Mouse (Mus musculus) cerebellum, adult 9-11 months (tissue): Measurements from ENCODE around the gene Npr1.
A peak's percentile ranks its signal among the peaks of the same experiment; 100 is the strongest.

Experiments used
- DNase-seq: peaks from one replicate; pipeline ENCODE4 v3.0.0; 2022

The Npr1 gene

DNA sequence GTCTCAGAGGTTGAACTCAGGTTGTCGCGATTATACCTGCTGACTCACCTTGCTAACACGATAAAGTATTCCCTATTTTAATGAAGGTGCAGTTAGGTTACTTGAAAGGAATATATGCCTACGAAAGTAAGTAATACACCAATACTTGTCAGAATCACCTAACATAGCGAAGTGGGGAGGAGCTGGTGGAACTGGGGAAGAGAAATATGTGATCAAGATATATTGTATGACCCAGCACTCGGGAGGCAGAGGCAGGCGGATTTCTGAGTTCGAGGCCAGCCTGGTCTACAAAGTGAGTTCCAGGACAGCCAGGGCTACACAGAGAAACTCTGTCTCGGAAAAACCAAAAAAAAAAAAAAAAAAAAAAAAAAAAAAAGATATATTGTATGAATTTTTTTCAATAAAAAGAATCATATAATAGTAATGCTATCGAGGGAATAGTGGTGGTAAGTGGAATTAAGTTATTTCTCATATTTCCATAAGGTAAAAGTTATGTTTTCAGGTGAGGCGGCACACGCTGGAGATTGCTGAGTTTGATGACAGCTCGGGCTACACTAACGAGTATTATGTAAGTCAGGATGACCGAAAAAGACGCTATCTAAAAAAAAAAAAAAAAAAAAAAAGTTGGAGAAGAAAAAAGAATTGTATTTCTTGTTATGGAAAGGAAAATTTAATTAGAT is 9.6 kb upstream of the Npr1 start:
- DNase-seq, result peak; percentile 59

- no peak for DNase-seq
Measured at GRCm38 (mm10) chr3:90472213-90472612, 6.5 kb upstream of the Npr1 start.

- DNase-seq, result no peak
Measured at GRCm38 (mm10) chr3:90467618-90468300, 2.1 kb upstream of the Npr1 start.

DNA sequence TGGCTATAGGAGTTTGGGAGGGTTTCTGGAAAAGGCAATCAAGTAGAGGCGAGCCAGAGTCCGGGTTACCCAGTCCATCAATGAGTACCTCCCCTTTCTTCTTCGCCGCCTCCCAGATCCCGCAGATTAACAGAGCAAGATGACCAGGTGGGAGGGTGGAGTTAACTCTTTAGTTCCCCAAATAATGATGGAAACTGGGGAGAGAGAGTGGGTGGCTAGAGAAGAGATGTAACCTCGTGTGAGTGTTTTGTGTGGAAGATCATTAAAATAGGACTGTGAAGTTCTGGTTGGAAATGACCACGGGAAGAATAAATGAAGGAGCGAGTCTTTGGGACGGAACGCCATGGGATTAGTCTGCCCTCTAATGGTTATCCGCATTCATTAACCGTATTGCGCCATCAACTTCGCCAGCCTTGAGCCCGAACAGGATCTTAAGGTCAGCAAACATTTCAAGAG is 673 bp upstream of the Npr1 start:
- peak; percentile 63 for DNase-seq

DNA sequence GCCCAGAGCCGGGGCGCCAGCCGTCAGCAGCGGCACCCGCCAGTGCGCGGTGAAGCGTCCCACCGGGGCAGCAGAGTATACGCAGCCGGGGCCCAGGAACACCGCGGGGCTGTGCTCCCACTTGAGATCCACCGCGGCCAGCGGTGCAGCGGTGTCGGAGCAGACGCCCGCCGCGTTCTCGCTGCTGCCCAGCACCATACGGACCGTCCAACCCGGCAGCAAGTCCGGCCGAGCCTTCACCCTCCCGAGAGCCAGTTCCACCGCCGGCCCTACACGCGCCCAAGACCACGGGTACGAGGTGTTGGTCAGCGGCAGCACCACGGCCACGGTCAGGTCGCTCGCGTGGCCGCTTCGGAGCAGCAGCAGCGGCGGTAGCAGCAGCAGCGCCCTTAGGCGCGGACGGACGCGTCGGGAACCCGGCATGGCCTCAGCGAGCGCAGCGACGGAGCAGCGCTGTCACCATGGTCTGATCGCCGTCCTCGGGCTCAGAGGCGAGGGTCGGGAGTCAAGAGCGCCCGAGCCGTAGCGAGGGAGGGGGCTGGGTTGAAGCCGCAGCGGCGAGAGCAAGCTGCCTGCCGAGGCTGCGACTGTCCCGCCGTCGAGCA is 483 bp downstream of the Npr1 start:
- DNase-seq, result no peak

GRCm38 (mm10) chr3:90464552-90465080 is 1.1 kb downstream of the Npr1 start:
- DNase-seq, result no peak

DNA sequence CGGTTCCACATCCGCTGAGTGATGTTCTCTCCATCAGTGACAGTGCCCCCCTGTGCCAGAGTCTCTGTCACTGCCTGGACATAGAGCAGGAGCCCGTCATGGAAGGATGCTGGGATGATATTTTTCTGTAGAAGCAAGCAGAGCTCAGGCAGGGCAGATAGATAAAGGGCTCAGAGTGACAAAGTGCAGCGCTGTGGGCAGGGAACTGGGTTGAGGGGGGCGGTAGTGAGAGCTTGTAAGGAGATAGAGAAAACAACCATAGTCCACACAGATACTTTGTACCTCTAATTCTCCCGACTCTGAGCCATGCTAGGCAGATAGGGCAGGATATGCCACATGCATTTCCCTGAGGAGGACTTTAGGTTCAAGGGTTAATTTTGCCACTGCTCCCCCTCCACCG is 3.1 kb downstream of the Npr1 start:
- no peak for DNase-seq

DNA sequence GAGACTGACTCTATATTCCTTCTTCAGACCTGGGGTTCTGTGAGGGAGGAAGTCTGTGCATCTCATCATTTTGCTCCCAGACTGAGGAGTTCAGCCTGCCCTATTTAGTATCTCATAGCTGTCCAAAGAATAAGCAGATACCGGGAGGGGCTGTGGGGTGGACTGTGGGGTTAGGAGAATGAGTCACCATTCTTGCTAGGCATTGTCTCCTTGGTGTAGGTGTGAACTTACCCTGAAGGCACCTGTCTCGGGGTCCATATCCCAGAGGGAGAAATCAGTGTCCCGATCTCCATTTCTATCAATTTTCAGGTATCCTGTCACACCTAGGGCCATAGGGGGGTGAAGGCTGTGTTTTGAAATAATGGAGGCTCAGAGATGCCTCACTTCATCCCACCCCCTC is 3.7 kb downstream of the Npr1 start:
- no peak for DNase-seq

DNA sequence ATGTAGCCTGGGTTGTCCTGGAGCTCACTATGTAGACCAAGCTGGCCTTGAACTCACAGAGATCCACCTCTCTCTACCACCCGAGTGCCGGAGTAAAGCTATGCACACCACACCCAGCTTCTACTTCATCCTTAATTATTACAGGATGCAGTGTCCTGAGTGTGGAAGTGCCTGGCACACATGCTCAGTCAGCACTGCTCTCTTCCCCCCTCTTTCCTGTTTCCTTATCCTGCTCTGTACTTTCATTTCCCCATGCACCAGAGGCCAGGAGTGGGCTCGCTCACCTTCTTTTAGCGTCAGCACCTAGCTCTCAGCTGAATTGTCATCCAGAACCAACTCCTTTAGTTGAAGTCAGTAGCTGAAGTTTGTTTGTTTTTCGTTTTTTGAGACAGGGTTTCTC is 5.4 kb downstream of the Npr1 start:
- DNase-seq, result no peak

DNA sequence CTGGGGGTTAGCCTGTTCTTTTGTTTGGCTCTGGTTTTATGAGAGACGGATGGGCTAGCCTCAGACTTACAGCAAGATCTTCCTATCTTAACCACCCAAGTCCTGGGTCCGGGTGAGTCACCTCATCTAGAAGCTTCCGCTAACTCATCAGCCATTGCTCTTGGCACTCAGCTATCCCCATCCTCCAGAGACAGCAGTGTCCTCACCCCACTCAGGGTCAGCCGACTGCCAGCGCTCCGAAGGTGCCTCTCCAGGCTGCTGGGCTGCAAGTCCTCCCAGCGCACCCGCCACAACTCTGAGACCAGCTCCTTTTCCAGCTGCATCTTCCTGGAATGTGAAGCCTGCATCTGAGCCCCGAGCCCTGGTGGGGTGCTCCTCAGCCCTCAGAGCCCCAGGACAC is 5.9 kb downstream of the Npr1 start:
- no peak for DNase-seq

DNA sequence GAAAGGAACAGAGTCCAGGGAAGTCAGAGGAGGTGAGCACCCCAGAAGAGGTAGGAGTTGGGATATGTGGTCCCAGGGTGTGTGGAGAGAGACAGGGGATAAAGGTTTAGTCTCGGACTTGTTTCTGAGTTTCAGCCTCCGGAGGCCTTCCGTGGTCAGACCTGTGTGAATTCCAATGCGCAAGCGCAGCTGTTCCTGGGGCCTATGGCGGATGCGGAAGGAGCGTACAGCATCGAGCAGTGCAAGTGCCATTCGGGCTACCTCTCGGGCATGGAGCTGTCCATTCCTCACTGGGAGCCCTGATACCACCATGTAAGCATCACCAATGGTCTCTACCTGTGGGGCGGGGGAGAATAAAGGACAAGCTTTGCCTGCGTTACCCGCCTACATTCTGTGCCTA is 10.7 kb downstream of the Npr1 start:
- DNase-seq, result no peak

DNA sequence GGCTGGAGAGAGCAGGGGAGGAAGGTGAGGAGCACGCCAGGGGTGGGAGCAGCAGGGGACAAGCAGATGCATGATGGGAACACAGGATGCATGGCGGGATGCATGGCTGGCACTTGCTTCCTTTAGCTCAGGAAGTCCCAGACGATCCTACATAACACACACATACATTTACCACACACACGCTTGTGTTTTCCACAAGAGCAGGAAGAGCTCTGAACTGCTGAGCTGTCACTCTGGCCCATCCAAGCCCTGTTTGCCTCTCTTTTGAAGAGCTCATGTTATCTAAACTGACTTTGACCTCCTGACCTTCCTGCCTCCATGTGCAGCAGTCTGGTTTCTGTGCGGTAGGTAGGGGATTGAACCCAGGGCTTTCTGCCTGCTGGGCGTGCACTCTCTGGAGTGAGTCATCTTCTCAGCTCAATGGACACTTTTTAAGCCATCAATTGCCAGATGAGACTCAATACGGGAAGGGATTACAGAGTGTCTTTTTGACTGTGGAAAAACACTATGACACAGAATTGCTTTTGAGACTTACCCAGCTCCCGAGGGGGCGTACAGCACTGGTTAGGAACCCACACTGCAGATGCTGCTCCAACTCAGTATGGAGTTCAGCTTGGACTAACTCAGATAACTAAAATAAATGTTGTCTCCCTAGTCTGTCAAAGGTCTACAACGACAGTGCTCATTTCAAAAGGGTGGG is 14.1 kb downstream of the Npr1 start:
- DNase-seq, result no peak

GRCm38 (mm10) chr3:90450874-90451273 is 14.8 kb downstream of the Npr1 start:
- no peak for DNase-seq

- DNase-seq, result no peak
Measured at GRCm38 (mm10) chr3:90448626-90449025, 17.0 kb downstream of the Npr1 start.

GRCm38 (mm10) chr3:90447123-90447494 is 18.6 kb downstream of the Npr1 start:
- DNase-seq, result no peak

DNA sequence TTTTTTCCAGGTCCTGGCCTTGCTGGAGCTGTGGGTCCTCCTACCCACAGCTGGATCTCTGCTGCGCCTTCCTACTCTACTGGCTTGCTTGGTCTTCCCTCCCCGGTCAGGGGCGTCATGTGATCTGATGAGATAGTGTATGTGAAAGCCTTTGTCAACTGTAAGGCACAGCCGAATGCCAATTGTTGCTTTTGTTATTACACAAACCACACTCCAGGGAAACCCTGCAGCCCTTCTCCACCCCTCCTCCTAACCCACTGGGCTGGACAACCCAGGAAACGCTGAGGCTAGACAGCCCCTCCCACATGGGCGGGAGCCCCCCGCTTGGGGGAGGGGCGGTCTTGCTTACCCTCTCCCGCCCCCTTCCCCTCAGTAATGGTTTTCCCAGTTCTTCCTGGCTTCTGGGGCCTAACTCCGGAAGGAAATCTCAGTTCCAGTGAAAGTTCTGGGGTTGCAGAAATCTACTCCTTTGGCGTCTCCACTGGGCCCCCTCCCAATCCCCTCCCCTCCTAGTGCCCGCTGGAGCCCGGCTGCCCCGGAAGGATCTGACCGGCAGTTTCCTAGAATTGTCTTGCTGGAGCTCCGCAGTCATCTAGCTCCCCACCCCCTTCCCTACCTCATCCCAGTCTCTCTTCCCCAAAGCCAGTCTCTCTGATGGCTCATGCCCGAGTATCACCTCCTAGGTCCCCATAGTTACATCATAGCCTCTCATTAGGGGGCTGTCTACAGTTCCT is 19.1 kb downstream of the Npr1 start:
- DNase-seq, result peak; percentile 39

DNA sequence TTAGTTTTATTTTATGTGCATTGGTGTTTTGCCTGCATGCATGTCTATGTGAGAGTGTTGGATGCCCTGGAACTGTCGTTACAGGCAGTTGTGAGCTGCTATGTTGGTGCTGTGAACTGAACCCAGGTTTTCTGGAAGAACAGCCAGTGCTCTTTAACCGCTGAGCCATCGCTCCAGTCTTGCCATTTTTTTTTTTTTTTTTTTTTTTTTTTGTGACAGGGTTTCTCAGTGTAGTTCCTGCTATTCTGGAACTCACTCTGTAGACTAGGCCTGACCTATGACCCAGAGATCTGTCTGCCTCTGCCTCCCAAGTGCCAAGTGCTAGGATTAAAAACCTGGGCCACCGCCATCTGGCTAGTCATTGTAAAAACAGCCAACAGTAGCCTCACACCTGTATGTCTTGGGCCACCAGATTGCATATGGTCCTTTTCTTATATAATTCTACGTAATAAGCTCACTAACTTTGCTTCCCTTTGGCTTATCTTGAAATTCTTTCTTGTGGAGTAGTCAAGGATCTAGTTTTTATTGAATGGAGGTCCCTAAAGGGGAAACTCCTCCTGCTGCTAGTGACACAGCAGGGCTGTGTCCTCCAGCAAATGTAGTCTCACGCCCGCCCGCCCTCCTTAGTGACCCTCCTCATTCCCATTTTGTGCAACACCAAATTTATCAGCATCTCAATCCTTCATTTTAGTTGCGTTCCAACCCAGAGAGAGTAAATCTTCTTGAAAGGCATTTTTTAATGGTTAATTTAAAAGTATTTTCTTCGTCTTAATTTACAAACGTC is 20.1 kb downstream of the Npr1 start:
- no peak for DNase-seq

DNA sequence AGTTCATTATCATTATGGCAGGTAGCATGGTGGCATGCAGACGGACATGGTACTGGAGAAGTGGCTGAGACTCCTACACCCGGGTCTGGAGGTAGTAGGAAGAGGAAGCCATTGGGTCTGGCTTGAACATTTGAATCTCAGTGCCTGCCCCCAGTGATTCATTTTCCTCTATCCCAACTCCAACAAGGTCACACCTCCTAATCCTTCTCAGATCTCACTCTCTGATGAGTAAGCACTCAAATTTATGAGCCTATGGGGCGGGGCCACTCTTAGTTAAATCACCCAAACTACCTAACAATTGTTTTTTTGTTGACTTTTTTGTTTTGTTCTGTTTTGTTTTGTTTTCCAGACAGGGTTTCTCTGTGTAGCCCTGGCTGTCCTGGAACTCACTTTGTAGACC is 21.7 kb downstream of the Npr1 start:
- DNase-seq, result no peak

- DNase-seq, result no peak
Measured at GRCm38 (mm10) chr3:90440756-90441155, 24.9 kb downstream of the Npr1 start.

DNA sequence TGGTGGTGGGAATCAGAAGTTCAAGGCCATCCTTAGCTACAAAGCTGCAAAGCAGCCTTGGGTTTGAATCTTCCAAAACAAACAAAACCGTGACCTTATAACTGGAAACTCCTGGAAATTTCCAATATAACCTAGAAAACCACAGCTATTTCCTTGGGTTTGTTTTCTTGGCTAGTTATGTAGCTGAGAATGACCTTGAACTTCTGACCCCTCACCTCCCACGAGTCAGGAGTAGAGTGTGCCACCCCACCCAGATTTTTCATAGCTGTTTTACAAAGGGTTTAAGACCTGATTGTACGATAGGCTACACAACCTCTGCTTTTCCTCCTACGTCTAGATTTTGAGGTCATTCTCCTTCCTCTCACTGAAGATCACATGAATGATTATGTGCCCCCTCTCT is 28.5 kb downstream of the Npr1 start:
- no peak for DNase-seq

- DNase-seq, result peak; percentile 56
Measured at GRCm38 (mm10) chr3:90434073-90434730, 31.5 kb downstream of the Npr1 start.
